Mouse (Mus musculus) adrenal gland (tissue): Measurements from ENCODE around the gene Acin1.

Source experiments
- intact Hi-C: fragments of 180-260 bp; cut with DNase I; formaldehyde crosslinking; loops from one replicate; pipeline ENCODE4 v1.15.1; 2025

Gene Acin1

DNA sequence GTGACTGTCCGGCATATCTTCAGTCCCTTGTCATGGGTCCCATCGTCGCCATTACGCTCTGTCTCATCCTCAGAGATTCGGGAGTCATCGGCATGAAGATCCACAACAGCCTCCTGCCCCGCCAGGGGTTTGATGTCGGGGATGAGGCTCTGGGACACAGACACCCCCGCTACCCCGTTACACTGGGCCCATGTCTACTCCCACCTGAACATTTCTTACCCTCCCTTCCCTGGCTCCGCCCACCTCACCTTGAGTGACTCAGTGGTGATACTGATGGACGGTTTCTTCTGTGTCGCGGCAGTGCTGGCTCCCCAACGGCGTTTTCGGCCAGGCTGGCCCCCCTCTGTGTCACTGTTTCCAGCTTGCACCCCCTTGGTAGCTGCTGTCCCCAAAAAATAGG, 40.3 kb downstream of the Acin1 start:
- intact Hi-C loops = no loop called here

DNA sequence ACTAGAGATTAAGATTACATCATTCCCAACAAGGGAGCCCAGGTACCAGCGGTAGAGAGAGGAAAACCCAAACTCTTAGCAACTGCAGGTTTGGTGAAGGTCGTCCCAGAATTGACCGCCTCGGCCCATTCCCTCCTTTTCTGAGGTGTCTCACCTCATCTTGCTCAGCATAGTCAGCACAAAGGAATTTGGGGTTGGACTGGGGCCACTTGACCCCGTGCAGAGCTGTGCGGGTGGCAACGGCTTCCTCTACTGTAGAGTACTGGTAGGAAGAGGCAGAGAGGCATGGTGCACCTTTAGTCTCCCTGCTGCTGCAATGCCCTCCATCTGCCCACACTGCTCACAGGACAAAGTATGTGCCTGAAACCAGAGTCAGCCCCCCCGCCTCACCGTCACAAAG, 42.4 kb downstream of the Acin1 start:
- intact Hi-C loops = loop anchor here (5.0 kb wide), 1 partner anchor 77 kb away; no protein-coding TSS in a partner anchor

DNA sequence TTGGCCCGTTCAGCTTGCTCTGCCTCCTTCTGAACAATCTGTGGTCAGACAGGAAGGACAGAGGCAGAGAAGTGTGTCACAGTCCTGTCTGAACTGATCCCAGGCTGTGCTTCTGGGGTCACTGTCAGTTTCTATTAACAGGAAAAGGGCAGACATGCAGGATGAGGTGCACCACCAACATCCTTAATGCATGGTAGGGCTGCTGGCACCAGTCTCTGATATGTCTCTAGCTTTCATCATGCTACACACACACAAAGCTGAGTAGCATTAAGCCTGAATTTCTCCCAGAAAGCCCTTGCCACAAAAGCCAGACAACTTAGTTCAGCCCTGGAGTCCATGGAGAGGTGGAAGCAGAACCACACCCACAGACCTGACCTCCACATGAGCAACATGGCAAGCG, 43.7 kb downstream of the Acin1 start:
- intact Hi-C loops = loop anchor here (2.0 to 5.0 kb wide), 2 partner anchors 32 to 76 kb away; no protein-coding TSS in a partner anchor

DNA sequence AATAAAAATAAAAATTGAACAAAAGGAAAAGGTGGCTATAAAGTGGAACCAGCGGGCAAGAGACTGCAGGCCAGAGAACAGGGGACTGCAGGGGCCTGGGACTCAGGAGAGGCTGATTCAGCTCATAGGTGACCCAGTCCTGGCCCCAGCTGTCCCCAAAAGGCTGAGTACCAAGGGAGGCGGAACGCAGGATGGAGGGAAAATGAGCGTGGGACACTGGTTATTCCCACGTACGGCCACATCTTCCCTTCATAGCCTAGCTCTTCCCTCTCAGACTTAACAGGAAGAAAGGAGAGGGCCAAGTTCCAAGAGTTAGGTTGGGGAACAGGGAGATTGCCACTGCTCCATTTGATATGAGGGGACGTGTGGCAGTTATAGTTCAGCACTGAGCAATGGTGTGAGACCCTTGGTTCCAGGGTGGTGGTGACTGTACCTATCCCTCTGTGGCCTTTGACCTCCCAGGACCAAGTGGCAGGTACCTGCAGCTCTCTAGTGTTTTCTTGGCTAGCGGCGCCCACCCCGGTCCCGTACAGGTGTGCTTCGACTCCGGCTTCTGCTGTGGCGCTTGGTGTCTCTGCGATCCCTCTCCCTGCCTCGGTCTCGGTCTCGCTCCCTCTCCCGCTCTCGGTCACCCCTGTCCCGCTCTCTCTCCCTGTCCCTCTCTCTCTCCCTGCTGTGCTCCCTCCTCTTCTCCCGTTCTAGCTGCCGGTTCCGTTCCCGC, 44.3 kb downstream of the Acin1 start:
- intact Hi-C loops = loop anchor here (2.0 to 5.0 kb wide), 2 partner anchors 32 to 75 kb away; no protein-coding TSS in a partner anchor

DNA sequence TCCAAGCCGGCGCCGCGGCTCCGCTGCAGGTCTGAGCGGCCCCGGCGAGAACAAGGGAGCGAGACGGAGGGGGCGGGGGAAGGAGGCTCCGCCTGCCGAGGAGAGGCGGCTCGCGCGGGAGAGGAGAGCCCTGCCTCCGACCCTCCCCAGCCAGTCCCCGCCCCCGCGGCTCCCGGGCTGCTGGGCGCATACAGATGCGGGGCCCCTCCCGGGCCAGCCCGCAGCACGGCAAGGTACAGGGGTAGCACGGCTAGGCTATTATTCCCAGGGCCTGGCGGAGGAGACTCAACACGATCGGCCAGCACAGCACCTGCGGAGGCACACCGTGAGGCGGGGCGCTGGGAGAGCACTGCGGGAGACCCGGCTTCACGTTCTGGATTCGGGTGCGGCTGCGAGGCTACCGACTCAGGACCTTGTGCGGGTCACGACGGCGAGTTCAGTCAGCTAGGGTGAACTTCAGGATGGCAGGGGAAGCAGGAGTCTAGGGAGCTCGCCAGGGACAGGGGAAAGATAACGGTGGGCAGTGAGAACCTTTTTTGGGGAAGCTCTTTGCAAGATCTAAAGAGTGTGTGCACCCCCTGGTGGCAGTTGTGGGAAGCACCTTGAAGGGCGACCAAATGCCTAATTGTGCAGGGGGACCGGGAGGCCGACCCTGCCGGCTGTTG, 45.3 kb downstream of the Acin1 start, which contains the start of gene Cdh24:
Cdh24 (minus strand) TSS at position 60 of the 665 bp plus-strand sequence.
- intact Hi-C loops = loop anchor here (5.0 kb wide), 1 partner anchor 74 kb away; no protein-coding TSS in a partner anchor

DNA sequence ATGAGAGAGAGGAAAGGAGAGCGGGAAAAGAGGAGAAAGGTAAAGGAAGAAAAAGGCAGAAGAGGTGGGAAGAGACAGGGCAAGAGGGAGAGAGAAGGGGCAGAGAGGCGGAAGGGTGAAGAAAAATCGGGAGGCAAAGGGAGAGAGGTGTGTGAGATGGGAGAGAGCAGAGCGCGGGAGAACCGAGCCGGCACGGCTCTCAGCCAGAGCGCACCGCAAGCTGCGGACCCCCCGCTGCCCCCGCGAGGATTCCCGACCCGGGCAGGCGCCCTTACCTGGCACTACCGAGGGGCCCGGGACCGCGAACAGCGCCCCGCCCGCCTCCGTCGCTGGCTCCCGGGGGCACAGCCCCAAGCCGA, 45.8 kb downstream of the Acin1 start, which contains the start of gene Gm17606:
Gm17606 (plus strand) TSS at position 7 of the 359 bp plus-strand sequence.
- intact Hi-C loops = loop anchor here (5.0 kb wide), 1 partner anchor 74 kb away; no protein-coding TSS in a partner anchor

DNA sequence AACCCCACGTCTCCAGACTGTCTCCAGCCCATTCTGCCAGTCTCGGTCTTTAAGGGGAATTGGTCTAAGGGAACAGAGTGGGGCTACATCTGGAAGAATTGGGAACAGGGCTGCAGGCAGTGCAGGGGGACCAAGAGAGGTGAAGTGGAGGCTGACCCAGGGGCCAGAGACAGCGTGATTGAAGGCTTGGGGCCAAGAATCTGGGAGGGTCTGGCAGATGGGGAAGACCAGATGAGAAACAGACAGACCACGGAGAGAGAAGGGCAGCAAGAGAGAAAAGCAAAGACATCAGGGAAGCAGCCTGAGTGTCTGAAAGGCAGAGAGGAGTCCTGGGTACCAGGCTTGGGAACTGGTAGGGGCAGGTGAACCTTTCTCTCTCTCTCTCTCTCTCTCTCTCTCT, 46.6 kb downstream of the Acin1 start:
- intact Hi-C loops = loop anchor here (5.0 kb wide), 1 partner anchor 73 kb away; no protein-coding TSS in a partner anchor

DNA sequence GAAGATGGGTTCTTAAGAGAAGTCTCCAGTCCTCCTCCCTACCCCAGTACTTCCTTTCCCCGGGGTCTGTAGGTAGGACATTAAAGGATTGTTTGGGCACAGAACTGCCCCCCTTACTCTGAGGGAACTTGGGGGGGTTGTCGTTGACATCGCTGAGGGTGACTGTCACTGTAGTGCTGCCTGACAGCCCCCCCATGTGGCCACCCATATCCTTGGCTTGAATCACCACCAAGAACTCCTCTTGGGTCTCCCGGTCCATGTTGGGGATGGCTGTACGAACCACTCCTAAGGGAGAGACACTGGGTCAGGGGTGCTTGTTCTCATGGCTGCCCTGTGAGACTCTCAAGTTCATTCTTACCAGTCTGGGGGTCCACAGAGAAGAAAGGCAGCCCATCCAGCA, 48.5 kb downstream of the Acin1 start:
- intact Hi-C loops = no loop called here

DNA sequence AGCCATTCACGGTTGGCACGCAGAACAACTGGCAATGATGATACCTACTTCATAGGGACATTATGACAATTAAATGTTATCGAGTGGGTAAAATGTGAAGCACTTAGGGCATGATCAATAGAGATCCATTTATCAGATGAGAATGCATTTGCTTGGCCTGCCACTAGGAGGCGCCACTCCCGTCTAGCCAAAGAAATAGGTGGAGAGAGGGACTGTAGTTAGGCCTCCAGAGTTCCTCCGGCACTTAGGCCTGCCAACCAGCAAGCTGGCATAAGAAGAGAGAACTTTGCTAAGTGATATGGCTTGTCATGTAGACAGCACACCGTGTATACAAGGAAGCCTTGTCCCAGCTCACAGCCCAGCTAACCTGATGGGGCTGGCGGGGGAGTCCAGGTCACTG, 49.8 kb downstream of the Acin1 start:
- intact Hi-C loops = no loop called here

DNA sequence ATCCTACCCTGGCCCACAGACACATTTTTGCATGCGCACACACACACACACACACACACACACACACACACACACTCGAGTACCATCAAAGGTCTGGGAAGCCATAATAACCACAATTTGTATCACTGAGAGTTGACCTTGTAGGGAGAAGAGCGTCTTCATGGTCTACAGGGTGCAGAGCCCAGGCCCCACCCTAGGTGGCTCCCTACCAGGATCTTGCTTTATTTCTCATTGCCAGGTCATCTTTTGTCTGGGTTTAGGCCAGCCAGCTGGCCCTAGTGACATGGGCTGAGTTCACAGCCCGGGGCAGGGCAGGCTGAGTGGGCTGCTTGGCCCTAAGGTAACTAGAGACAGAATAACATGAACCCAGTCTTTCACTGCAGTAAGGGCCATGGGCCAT, 52.5 kb downstream of the Acin1 start:
- intact Hi-C loops = no loop called here

DNA sequence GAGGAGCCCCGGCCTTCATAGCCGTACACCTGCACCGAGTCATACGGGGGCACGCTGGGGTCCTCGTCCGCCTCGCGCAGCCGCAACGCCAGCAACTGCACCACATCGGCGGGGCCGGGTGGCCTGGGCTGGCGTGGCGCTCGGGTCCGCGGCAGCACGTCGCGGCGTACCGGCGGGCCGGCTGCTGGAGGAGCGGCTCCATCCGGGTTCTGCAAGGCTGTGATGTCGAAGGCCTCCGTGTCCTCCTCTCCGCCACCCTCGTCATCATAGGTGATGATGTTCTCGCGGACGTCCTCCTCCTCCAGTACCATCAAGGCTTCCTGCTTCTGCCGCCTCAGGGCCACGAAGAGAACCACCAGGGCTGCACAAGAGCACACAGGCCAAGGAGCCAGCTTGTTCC, 54.5 kb downstream of the Acin1 start:
- intact Hi-C loops = no loop called here

DNA sequence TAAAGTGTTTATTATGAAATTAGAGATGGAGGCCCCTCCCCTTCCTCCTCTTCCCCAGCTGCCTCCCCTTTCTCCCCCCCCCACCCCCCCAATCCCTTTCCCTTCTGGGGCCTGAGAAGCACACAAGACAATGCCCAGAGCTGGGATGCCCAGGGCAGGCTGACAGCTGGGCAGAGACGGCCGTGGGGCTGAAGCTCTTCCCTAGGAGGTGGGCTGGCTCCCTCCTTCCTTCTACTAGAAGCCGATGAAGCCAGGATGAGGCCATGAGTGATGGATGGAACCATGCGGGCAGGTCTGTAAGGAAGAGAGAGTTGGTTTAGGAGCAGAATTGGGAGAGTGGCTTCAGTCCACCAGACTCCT, 55.5 kb downstream of the Acin1 start:
- intact Hi-C loops = no loop called here

DNA sequence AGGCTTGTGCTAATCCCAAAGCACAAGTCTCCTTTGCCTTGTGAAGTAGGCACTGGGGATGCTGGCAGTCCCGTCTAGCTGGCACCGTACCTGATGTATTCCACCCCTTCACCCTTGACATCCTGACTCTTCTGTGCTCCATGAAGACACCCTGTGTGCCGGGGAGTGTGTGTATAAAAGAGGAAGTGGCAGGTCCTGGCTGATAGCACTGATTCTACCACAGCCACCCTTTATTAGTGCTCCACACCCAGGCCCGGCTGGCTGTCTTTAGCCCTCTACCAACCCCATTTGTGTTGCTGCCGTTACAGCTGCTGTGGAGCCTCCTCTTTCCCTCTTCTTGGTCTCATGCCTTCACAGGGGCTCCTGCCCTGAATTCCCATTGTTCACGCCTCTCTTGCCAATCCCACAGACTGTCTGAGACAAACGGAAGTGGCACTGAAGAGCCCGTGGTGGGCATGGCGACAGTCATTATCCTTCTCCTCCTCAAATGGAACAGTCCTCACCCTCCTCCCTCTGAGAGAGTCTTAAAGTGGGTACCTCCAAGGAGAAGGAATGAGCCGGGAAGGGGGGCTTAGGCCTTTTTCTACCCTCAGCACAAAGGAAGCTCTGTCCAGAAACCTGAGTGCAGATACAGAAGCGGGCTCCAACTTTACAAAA, 56.0 kb downstream of the Acin1 start:
- intact Hi-C loops = no loop called here

DNA sequence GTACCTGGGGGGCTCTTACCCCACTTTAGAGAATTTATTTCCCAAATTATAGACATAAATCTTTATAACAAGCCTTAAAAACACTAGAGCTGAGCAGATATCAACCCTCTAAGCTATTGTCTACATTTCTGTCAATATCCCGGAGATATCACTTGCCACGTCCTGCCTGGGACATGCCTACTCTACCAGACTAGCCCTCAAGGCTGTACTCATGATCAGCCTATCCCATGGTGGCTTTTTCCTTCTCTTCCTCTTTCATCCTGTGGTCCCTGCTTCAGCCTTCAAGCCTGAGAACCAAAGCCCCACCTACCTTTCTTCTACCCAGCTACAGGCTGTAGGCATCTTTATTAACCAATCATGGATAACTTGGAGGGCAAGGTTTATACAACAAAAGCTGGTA, 56.9 kb downstream of the Acin1 start:
- intact Hi-C loops = no loop called here

DNA sequence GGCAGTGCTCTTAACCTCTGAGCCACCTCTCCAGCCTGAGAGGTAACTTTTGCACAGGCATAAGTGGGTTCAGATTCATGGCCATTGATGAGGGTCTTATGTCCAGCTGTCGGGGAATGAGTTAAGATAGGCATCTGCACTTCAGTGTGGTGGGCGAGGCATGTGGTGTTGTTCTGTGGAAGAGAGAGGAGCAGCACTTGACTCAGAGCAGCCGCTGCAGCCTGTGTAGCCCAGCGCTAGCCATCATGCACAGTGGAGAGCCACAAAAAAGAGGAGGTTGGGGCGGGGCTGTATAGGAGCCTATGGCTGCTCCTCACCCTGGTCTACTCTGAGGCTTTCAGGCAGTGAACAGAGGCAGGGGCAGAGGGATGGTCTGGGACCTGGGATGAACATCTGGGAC, 58.6 kb downstream of the Acin1 start:
- intact Hi-C loops = no loop called here

DNA sequence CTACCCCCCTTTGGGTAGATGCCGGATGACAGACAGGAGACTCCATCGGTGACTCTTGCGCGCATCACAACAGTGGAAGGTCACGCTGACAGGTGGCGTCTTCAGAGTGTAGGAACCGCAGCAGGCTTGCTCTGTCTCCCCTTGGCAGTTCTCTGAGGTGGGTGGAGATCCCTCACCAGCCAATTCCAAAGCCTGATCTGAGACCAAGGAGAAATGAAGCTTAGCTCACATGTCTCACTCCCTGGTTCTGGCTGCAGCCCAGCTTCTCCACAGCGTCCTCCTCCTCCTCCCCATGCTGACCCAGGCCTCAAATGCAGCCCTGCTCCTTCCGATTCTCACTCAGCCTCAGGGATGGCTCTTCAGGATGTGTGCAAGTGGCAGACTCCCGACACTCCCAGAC, 61.8 kb downstream of the Acin1 start:
- intact Hi-C loops = no loop called here

DNA sequence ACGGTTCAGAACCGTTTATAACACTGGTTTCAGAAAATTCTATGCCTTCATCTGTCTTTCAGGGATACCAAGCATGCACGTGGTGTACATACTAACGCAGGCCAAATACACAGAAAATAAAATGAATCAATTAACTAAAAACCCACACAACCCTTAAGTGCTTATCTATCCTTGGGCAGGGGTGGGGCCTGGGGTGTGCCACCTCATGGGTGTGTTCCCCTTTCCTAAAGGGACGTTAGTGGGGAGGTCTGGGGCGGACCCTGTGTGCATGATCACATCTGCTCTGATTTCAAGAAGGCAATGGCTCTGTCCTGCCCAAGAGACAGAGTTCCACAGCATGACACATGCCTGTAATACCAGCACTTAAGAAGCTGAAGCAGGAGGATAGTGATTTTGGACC, 63.4 kb downstream of the Acin1 start:
- intact Hi-C loops = no loop called here

DNA sequence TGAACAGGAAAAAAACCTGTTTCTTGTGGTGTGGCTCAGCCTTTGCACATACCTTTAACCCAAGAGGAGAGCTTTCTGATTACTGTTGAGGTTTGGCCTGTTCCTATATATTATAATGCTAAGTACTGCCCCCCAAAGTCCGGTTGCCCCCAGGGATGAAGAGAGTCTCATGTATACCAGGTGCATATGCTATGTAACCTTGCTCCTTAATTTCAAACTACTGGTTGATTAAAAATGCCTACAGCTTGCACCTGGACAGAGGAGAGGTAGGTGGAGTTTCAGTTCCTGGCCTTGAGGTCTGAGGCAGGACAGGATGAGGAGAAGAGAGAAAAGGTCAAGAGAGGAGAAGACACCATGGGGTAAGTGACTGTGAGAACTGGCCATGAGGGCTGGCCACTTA, 65.6 kb downstream of the Acin1 start, which contains the start of gene Psmb11:
Psmb11 (plus strand) TSS at position 301 of the 400 bp plus-strand sequence.
- intact Hi-C loops = no loop called here

DNA sequence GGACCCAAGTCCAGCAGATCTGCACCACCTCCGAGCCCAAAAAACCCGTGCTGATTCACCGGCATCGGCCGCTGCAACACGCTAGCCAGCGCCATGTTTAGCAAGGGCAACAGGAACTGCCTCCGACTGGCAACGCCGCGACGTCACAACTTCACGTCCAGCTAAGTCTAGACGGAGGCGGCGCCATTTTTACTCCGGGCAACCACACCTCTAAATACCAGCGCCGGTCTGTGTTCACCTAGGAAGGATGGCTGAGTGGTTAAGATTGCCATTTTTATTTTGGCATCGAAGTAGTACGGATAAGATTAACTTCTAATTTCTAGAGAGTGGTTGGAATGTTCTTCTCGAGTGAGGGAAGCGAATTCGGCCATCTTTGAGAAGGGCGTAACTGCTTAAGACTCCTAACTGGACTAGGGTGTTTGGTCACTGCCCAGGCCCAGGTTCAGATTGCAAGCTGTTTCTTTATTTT, 68.8 kb downstream of the Acin1 start, which contains the start of gene Psmb5:
Psmb5 (minus strand) TSS at position 126 of the 469 bp plus-strand sequence.
- intact Hi-C loops = no loop called here

DNA sequence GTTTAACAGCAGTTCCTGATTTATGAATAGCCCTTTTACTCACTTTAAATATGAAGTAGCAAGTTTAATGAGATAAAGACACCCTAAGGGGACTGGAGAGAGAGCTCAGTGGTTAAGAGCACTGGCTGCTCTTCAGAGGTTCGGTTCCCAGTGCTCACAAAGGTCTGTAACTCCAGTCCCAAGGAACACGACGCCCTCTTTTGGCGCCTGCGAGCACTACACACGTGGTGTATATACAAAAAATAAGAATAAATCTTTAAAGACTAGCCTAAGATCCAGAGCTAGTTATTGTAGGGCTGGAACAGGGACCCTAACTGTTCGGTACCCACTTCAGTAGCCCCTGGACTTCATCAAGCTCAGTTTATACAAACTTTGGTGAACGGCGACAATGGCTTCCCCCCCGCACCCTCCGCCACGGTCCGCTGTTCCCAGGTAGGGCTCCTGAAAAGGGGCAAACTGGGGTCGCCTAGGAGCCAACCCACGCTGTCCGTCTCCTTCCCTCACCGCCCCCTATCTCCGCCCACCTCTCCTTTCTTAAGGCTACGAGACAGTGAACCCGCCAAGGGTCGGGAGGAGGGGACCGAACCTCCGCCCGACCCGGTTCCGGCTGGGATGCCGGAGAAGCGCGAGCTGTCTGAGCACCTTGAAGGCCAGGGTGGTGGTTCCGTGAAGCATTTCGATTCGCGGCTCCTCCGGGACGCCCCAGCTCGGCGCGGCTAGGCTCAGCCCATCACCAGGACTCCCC, 69.4 kb downstream of the Acin1 start:
- intact Hi-C loops = no loop called here

DNA sequence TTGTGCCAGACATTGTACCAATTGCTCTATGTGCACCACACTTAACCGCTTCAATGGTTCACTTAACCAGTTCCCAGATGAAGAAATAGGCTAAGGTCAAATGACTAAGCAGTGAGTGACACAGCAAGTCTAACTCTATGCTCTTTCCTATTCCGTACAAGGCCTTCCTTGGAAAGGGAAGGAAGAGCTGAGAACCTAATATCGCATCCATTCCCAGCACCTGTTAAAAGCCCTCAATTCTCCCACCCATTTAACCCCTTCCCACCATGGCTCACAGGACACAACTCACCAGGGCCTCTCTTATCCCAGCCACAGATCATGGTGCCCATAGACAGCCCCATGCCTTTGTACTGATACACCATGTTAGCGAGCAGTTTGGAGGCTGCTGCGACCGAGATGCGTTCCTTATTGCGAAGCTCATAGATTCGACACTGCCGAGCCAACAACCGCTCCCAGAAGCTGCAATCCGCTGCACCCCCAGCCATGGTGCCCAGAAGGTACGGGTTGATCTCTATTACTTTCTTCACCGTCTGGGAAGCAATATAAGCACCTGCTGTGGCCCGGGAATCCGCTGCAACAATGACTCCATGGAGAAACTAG, 70.4 kb downstream of the Acin1 start:
- intact Hi-C loops = no loop called here
